Mouse (Mus musculus) midbrain, embryonic 16.5 days (tissue): ENCODE measurements at regions not wholly inside any gene's neighbourhood (a gene's known extent, or its start where the extent isn't known, plus 50 kb on each side); places are given as distances from the start of the nearest gene placed in this dataset.
"Not testable (repeated sequence)": the region's sequence is repeated elsewhere in the genome, so short reads cannot be mapped to it uniquely, and the experiment has no call there.

Experiments
- ATAC-seq: fragments of 200-750 bp; cut with Nextera tagmentation; 2 replicates; pipeline ENCODE4 v1.8.0; 2017; ENCODE audit warnings: moderate TSS enrichment
- H3K27ac ChIP-seq: fragments of 300-500 bp; sonication (generic); 2 replicates; pipeline ENCODE4 v1.5.1; 2014; ENCODE audit warnings: mild to moderate bottlenecking, low read length, mixed read lengths
- H3K27me3 ChIP-seq: fragments of 300-500 bp; sonication (generic); 2 replicates; pipeline ENCODE4 v1.6.1; 2014; ENCODE audit warnings: low read depth, low read length, mixed read lengths; ENCODE audit not compliant: control insufficient read depth, insufficient read depth
- H3K36me3 ChIP-seq: fragments of 300-500 bp; sonication (generic); 2 replicates; pipeline ENCODE4 v1.6.1; 2014; ENCODE audit warnings: mild to moderate bottlenecking, low read length, moderate library complexity, mixed read lengths; ENCODE audit not compliant: control insufficient read depth, insufficient read depth
- H3K4me1 ChIP-seq: fragments of 300-500 bp; sonication (generic); 2 replicates; pipeline ENCODE4 v1.6.1; 2014; ENCODE audit warnings: mild to moderate bottlenecking, low read length, mixed read lengths; ENCODE audit not compliant: control insufficient read depth, insufficient read depth
- H3K4me2 ChIP-seq: fragments of 300-500 bp; sonication (generic); 2 replicates; pipeline ENCODE4 v1.6.1; 2014; ENCODE audit warnings: mild to moderate bottlenecking, low read length, mixed read lengths
- H3K4me3 ChIP-seq: fragments of 300-500 bp; sonication (generic); 2 replicates; pipeline ENCODE4 v1.5.1; 2014; ENCODE audit warnings: low read depth, mild to moderate bottlenecking, low read length, moderate library complexity, mixed read lengths
- H3K9ac ChIP-seq: fragments of 300-500 bp; sonication (generic); 2 replicates; pipeline ENCODE4 v1.6.1; 2014; ENCODE audit warnings: low read depth, low read length, mixed read lengths
- H3K9me3 ChIP-seq: fragments of 300-500 bp; sonication (generic); replicated peaks from 2 replicates; pipeline ENCODE4 v1.6.1; 2014; ENCODE audit warnings: mild to moderate bottlenecking, low read length, mixed read lengths; ENCODE audit not compliant: control insufficient read depth, poor library complexity, severe bottlenecking
- WGBS: fragments of 180-500 bp; shearing (Covaris S2); extraction: QIAGEN DNeasy Blood & Tissue Kit; methylation state at CpG from one replicate; pipeline ENCODE4 v1.1.7; 2014; 5-methylcytosine and 5-hydroxymethylcytosine counted together

DNA sequence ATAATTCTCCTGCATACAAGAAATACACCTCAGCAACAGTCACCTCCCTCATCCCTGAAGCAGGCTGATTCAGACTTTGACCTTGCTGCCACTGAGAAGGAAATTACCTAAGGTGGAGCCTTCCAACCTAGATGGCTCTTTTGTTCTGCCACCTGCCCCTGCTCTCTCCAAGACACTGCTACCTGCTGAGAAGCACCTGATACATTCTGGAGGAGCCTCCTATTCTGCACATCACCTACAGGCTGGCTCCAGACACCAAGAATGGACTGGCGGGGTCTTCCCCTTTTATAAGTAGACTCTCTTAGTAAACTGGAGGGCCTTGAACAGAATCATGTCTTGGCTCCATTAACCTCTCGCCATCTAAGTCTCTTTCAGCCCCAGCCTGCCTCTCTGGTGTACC, 1149.5 kb upstream of the 2610301B20Rik start:
- not testable (repeated sequence) for ATAC-seq, H3K9ac ChIP-seq, H3K4me3 ChIP-seq, H3K36me3 ChIP-seq, H3K27me3 ChIP-seq, H3K27ac ChIP-seq, H3K4me1 ChIP-seq, H3K4me2 ChIP-seq, H3K9me3 ChIP-seq
- WGBS = 89% methylated on average over 2 of the region's 2 CpGs

DNA sequence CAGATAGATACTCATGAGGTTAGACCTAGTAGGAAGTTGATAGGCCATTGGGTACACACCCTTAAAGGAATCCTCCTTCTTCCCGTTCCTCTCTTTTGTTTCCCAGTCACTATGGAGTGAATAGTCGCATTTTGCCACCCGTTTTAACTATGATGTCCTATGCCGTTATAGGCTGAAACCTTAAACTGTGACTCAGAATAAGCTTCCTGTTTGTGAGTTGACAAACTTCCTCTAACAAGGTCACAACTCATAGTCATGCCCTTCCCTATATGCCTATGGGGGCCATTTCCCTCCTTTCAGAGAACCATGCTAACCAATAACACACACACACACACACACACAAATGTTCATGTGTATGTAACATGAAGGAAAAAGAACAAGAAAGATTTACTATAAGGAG, 1136.6 kb upstream of the 2610301B20Rik start:
- no peaks in the 10 kb centered on the region for H3K9me3 ChIP-seq

DNA sequence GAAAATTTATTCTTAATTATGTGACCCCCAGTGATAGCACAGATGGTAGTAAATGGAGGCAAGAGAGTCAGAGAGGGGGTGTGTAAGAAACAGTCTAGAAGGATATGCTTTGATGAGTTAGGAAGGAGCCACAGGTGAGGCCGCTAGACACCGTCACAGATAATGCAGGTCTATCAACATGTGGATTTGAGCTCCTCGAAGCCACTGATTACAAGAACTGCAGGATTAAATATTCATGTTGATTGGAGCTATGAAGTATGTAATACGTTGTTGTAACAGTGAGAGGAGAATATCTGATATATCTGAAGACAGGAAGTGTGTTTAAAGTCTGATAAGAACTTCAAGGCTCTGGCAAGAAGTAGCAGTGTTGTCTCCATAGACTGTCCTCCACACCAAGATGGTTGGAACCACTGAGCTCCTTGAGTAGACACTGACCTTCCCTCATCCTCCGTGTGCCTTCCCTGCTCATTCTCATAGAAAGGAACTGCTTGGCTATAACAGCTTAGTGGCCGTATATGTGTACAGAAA, 1126.8 kb upstream of the 2610301B20Rik start:
- no peak for ATAC-seq
- no peaks in the 10 kb centered on the region for H3K9me3 ChIP-seq
- no peak overlapping the region for H3K9ac ChIP-seq
- no peaks in the 10 kb centered on the region for H3K4me1 ChIP-seq
- WGBS = 91% methylated on average over 6 of the region's 6 CpGs
- no peaks in the 10 kb centered on the region for H3K27me3 ChIP-seq
- no peak overlapping the region for H3K4me3 ChIP-seq
- no peak overlapping the region for H3K4me2 ChIP-seq
- H3K27ac ChIP-seq = no peak overlapping the region
- no peaks in the 10 kb centered on the region for H3K36me3 ChIP-seq

More for the DNA sequence above, 1136.6 kb upstream of the 2610301B20Rik start:
- Histone ChIP-seq H3K27me3 (no peaks in the 10 kb centered on the region), H3K36me3 (no peaks in the 10 kb centered on the region), H3K4me3 (no peak overlapping the region), H3K4me1 (no peaks in the 10 kb centered on the region), H3K9ac (no peak overlapping the region), H3K27ac (no peak overlapping the region), H3K4me2 (no peak overlapping the region)
- 88% methylated on average over 4 of the region's 4 CpGs for WGBS
- no peak for ATAC-seq

DNA sequence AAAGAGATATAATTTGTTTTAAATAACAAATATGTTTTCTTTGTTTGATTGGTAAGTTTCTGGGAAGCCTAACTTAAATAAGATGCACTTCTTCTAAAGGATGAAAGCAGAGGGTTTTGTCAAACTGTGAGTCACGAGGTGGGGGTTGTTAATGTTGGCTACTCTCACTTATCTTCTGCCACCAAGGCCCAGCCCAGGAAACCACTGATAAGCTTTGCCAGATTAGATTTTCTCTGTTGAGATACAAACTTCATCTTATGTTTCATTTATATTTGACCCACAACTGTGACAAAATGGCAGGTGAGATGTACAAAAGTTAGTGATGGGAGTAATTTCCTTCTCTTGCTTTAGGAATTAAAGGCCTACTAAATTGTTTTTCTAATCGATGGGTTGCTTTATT, 1126.2 kb upstream of the 2610301B20Rik start:
- Histone ChIP-seq H3K4me2 (no peak overlapping the region), H3K36me3 (no peaks in the 10 kb centered on the region), H3K27me3 (no peaks in the 10 kb centered on the region), H3K4me3 (no peak overlapping the region), H3K9me3 (no peaks in the 10 kb centered on the region), H3K9ac (no peak overlapping the region), H3K27ac (no peak overlapping the region), H3K4me1 (no peaks in the 10 kb centered on the region)
- no peak for ATAC-seq
- WGBS = 82% methylated on average over 2 of the region's 2 CpGs

DNA sequence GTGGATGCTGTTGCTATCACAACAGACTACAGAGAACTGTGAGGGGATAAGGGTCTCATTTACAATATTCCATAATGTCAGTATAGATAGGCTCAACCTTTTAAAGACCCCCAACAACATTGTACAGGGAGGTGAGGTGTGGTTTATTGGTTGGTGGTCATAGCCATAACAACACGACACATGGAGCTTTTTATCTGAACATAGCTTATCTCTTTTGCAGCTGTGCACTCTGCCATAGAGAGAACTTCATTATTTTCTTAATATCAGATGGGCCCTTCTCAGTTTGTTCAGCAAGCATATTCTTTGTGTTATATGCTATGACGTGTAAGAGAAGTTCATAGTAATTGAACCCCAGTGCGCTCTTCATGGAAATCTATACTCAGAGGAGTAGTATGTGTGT, 1124.4 kb upstream of the 2610301B20Rik start:
- no peak overlapping the region for H3K4me2 ChIP-seq
- no peak for ATAC-seq
- WGBS = 91% methylated on average over 3 of the region's 3 CpGs
- no peaks in the 10 kb centered on the region for H3K9me3 ChIP-seq
- H3K27ac ChIP-seq = no peak overlapping the region
- H3K36me3 ChIP-seq = no peaks in the 10 kb centered on the region
- H3K4me3 ChIP-seq = no peak overlapping the region
- no peak overlapping the region for H3K9ac ChIP-seq
- H3K27me3 ChIP-seq = no peaks in the 10 kb centered on the region
- no peaks in the 10 kb centered on the region for H3K4me1 ChIP-seq

DNA sequence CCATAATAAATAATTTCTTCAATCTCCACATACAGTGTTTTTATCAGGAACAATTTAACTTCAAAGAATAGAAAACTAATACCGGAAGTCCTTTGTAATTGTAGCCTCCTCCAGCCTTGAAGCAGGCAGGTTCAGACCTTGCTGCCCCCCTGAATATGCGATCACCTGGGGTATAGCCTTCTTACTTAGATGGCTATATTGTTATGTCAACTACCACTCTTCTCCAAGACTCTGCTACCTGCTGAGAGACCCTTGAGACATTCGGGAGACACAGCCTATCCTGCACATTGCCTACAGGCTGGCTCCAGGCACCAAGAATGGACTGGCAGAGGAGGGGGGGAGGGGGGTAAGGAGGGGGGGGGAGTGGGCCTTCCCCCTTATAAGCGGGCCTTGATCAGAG, 1123.9 kb upstream of the 2610301B20Rik start:
- H3K27me3 ChIP-seq = no peaks in the 10 kb centered on the region
- H3K9ac ChIP-seq = no peak overlapping the region
- 74% methylated on average over 4 of the region's 4 CpGs for WGBS
- H3K27ac ChIP-seq = no peak overlapping the region
- no peaks in the 10 kb centered on the region for H3K9me3 ChIP-seq
- H3K4me3 ChIP-seq = no peak overlapping the region
- ATAC-seq = no peak
- H3K4me1 ChIP-seq = no peaks in the 10 kb centered on the region
- no peaks in the 10 kb centered on the region for H3K36me3 ChIP-seq
- no peak overlapping the region for H3K4me2 ChIP-seq

- no peak overlapping the region for H3K4me3 ChIP-seq
- no peaks in the 10 kb centered on the region for H3K36me3 ChIP-seq
- no peaks in the 10 kb centered on the region for H3K27me3 ChIP-seq
- no peak for ATAC-seq
- no peaks in the 10 kb centered on the region for H3K4me1 ChIP-seq
- no peaks in the 10 kb centered on the region for H3K9me3 ChIP-seq
- 83% methylated on average over 1 of the region's 1 CpGs for WGBS
- H3K27ac ChIP-seq = no peak overlapping the region
- H3K9ac ChIP-seq = no peak overlapping the region
- no peak overlapping the region for H3K4me2 ChIP-seq
These were observed 1111.0 kb upstream of the 2610301B20Rik start for GRCm38 (mm10) chr4:9763321-9763720.

DNA sequence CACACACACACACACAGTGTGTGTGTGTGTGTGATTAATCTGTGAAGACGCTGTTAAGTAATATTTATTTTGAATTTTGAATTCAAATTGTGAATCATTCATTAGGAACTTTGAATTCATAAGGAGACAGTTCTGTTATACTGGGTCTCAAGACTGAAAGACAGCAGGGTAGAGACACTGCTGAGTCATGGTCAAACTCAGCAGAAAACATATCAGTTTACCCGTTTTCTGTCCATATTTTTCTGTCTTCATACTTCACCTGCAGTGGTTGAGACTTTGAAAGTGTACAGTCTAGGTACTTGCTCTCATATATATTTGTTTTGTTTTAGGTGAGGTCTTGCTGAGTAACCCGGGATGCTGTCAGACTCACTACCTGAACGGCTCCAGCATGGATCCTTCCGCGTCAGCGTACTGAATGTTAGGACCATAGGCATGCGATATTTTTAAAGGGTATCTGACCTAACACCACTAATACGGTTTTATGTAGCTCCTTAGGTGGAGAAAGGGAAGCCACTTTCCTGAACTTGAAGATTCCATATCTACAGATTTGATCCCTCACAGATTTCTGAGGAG, 1104.6 kb upstream of the 2610301B20Rik start:
- no peaks in the 10 kb centered on the region for H3K9me3 ChIP-seq
- no peaks in the 10 kb centered on the region for H3K27me3 ChIP-seq
- H3K36me3 ChIP-seq = no peaks in the 10 kb centered on the region
- peak; percentile 16; the same call in 1 of the 2 replicates for ATAC-seq
- no peak overlapping the region for H3K27ac ChIP-seq
- peak overlapping the region; percentile 58 for H3K4me3 ChIP-seq
- 57% methylated on average over 9 of the region's 9 CpGs for WGBS
- peak overlapping the region; percentile 4; the same call in 1 of the 2 replicates for H3K9ac ChIP-seq
- peak overlapping the region; percentile 91 for H3K4me2 ChIP-seq
- H3K4me1 ChIP-seq = no peaks in the 10 kb centered on the region; the same call in 1 of the 2 replicates

DNA sequence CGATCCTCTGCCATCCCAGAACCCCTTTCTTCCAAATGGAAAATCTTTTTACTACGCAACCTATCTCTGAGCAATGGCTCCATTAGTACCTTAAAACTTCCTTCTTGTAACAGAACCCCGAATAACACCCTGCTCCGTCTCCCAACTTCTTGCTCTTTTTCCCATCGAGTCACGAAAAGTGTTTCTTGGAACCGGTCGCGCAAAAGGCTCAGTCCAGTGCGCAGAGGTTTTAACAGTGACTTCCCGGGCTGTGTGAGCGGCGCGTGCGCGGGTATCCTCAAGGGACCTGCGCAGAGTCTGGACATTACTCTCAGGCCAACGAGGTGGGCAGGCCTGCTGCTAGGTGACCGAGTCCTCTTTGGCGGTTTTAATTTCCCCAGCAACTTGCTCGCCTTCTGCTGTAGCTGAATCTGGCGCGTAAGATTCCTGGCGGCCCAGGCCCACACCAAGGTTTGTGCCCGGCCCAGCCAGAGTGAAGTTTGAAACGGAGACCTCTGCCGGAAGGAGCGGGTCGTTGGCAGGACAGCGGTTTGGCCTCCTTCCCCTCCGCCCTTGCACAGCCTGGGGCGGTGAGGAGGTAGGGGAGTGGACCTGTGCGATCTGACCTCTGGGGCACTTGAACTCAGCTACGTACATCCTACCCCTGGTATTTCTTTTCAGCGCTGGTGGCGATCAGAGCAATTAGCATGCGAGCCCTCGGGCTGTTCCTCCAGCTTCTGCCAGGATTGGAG, 1103.8 kb upstream of the 2610301B20Rik start:
- Histone ChIP-seq H3K27ac (peak overlapping the region; percentile 65), H3K9ac (peak overlapping the region; percentile 73), H3K27me3 (no peaks in the 10 kb centered on the region), H3K4me2 (peak overlapping the region; percentile 91), H3K4me1 (no peaks in the 10 kb centered on the region; the same call in 1 of the 2 replicates), H3K4me3 (peak overlapping the region; percentile 58), H3K9me3 (no peaks in the 10 kb centered on the region), H3K36me3 (no peaks in the 10 kb centered on the region)
- under 1% methylated on average over 38 of the region's 38 CpGs for WGBS
- peak; percentile 93 for ATAC-seq
